Mouse (Mus musculus): ENCODE results near the gene Fezf1. TPM values are rescaled to one million over a fixed set of nuclear protein-coding genes. Genes with fewer than 3 reads are reported as not detected.

Fezf1 gene
- polyA plus RNA-seq, 1 experiment from 2014 or later, result not detected

GRCm38 (mm10) chr6:23243821-23244760 lies 4.1 kb downstream of the Fezf1 start:
- ATAC-seq (ENCODE audit: low FRiP score, low TSS enrichment), result 0 out of 2 replicates have a peak, but pooled peaks have one; percentile 37
- Histone ChIP-seq H3K9ac (ENCODE audit: low read depth, low read length) (no peak overlapping the region), H3K9me3 (ENCODE audit: control insufficient read depth, low read length) (no peaks in the 10 kb centered on the region), H3K4me1 (ENCODE audit: control insufficient read depth, insufficient read depth, low read length) (peaks cover 2% of the 10 kb centered on the region; the same call in 1 of the 2 replicates), H3K27ac (ENCODE audit: low read depth, low read length) (no peak overlapping the region), H3K36me3 (ENCODE audit: control insufficient read depth, insufficient read depth, low read length) (no peaks in the 10 kb centered on the region), H3K4me2 (replicated peaks; ENCODE audit: low read depth, low read length) (no peak overlapping the region), H3K4me3 (ENCODE audit: low read length) (no peak overlapping the region), H3K27me3 (ENCODE audit: control insufficient read depth, insufficient read depth, low read length) (peaks cover 78% of the 10 kb centered on the region)
- 3% methylated on average over 15 of the region's 15 CpGs for whole genome bisulfite sequencing

- Histone ChIP-seq H3K9ac (ENCODE audit: low read depth, low read length) (no peak overlapping the region), H3K4me3 (ENCODE audit: low read length) (no peak overlapping the region), H3K27me3 (ENCODE audit: control insufficient read depth, insufficient read depth, low read length) (no peaks in the 10 kb centered on the region), H3K27ac (ENCODE audit: low read depth, low read length) (no peak overlapping the region), H3K36me3 (ENCODE audit: control insufficient read depth, insufficient read depth, low read length) (no peaks in the 10 kb centered on the region), H3K4me1 (ENCODE audit: control insufficient read depth, insufficient read depth, low read length) (no peaks in the 10 kb centered on the region), H3K4me2 (replicated peaks; ENCODE audit: low read depth, low read length) (no peak overlapping the region), H3K9me3 (ENCODE audit: control insufficient read depth, low read length) (no peaks in the 10 kb centered on the region)
- WGBS, result 56% methylated on average over 3 of the region's 3 CpGs
- no peak for ATAC-seq (ENCODE audit: low FRiP score, low TSS enrichment)
These were observed 36.7 kb downstream of the Fezf1 start for GRCm38 (mm10) chr6:23211499-23211898.

GRCm38 (mm10) chr6:23207791-23208190 lies 40.4 kb downstream of the Fezf1 start:
- Histone ChIP-seq H3K27me3 (ENCODE audit: control insufficient read depth, insufficient read depth, low read length) (no peaks in the 10 kb centered on the region), H3K4me3 (ENCODE audit: low read length) (no peak overlapping the region), H3K4me2 (replicated peaks; ENCODE audit: low read depth, low read length) (no peak overlapping the region), H3K27ac (ENCODE audit: low read depth, low read length) (no peak overlapping the region), H3K36me3 (ENCODE audit: control insufficient read depth, insufficient read depth, low read length) (no peaks in the 10 kb centered on the region), H3K9ac (ENCODE audit: low read depth, low read length) (no peak overlapping the region), H3K9me3 (ENCODE audit: control insufficient read depth, low read length) (no peaks in the 10 kb centered on the region), H3K4me1 (ENCODE audit: control insufficient read depth, insufficient read depth, low read length) (no peaks in the 10 kb centered on the region)
- 57% methylated on average over 4 of the region's 4 CpGs for WGBS
- ATAC-seq (ENCODE audit: low FRiP score, low TSS enrichment), result no peak

- no peak for ATAC-seq (ENCODE audit: low FRiP score, low TSS enrichment)
- 92% methylated on average over 11 of the region's 11 CpGs for WGBS
- Histone ChIP-seq H3K9me3 (ENCODE audit: control insufficient read depth, low read length) (no peaks in the 10 kb centered on the region), H3K27me3 (ENCODE audit: control insufficient read depth, insufficient read depth, low read length) (no peaks in the 10 kb centered on the region), H3K27ac (ENCODE audit: low read depth, low read length) (no peak overlapping the region), H3K36me3 (ENCODE audit: control insufficient read depth, insufficient read depth, low read length) (no peaks in the 10 kb centered on the region), H3K4me1 (ENCODE audit: control insufficient read depth, insufficient read depth, low read length) (no peaks in the 10 kb centered on the region), H3K9ac (ENCODE audit: low read depth, low read length) (no peak overlapping the region), H3K4me2 (replicated peaks; ENCODE audit: low read depth, low read length) (no peak overlapping the region), H3K4me3 (ENCODE audit: low read length) (no peak overlapping the region)
These were observed 45.5 kb downstream of the Fezf1 start for GRCm38 (mm10) chr6:23202630-23203029.

Other genes with a start within 250 kb of the Fezf1 start
- gene Aass, start 115.4 kb downstream of the Fezf1 start, polyA plus RNA-seq (2014; fragmentation: Nextera tagmentation; extraction: Ambion mirVana), result 0.70 and 1.6 TPM in 2 replicates